Mouse (Mus musculus): ENCODE data around the gene Rbm47.

DNA sequence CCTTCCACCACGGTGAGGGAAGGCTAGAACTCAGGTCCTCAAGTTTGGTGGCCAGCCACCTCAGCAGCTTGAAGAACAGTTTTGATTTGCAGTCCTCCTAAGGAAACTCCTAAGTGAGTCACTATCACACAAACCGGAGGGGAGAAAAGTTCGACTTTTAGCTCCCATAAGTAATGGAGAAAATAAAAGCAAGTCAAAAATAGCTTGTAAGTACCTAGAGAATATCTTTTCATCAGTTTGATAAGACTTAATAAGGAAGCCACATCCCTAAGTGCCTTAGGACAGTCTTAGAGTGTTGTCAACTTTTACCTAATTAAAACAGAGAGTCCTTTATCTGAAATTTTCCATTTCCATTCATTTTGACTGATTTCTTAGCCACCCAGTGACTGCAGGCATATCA, 23.3 kb downstream of the Rbm47 start:
- TF ChIP-seq CTCF (IDR thresholded peaks at IDR 0.05; ENCODE audit: low read depth, low read length) (no peak), POLR2A (IDR thresholded peaks at IDR 0.05; ENCODE audit: extremely low read depth, insufficient read depth, low read length) (no peak)
